Mouse (Mus musculus) kidney, postnatal 0 days (tissue): Measurements from ENCODE around the gene Myf6. TPM values are rescaled to one million over a fixed set of nuclear protein-coding genes. Genes with fewer than 3 reads are reported as not detected.
A peak's percentile ranks its signal among the peaks of the same experiment; 100 is the strongest.

ENCODE experiments used
- ATAC-seq: fragments of 200-750 bp; cut with Nextera tagmentation; replicated peaks from 2 replicates; pipeline ENCODE4 v1.8.0; 2017; ENCODE audit warnings: low read depth, moderate number of reproducible peaks, moderate TSS enrichment, moderate library complexity; ENCODE audit not compliant: low FRiP score
- DNase-seq: peaks from one replicate; pipeline ENCODE4 v3.0.0-alpha.2; 2016; ENCODE audit warnings: low spot score
- H3K27ac ChIP-seq: fragments of 300-500 bp; sonication (generic); 2 replicates; pipeline ENCODE4 v1.5.1; 2014; ENCODE audit warnings: mild to moderate bottlenecking
- H3K27me3 ChIP-seq: fragments of 300-500 bp; sonication (generic); 2 replicates; pipeline ENCODE4 v1.6.1; 2014; ENCODE audit warnings: low read length, mixed read lengths; ENCODE audit not compliant: insufficient read depth
- H3K36me3 ChIP-seq: fragments of 300-500 bp; sonication (generic); 2 replicates; pipeline ENCODE4 v1.6.1; 2014; ENCODE audit warnings: low read length, mixed read lengths; ENCODE audit not compliant: insufficient read depth
- H3K4me1 ChIP-seq: fragments of 300-500 bp; sonication (generic); replicated peaks from 2 replicates; pipeline ENCODE4 v1.6.1; 2014; ENCODE audit warnings: antibody characterized with exemption, low read length, mixed read lengths; ENCODE audit not compliant: insufficient read depth
- H3K4me2 ChIP-seq: fragments of 300-500 bp; sonication (generic); 2 replicates; pipeline ENCODE4 v1.6.1; 2014; ENCODE audit warnings: mild to moderate bottlenecking, low read length, moderate library complexity, mixed read lengths
- H3K4me3 ChIP-seq: fragments of 300-500 bp; sonication (generic); replicated peaks from 2 replicates; pipeline ENCODE4 v1.5.1; 2014; ENCODE audit warnings: low read depth, low read length
- H3K9ac ChIP-seq: fragments of 300-500 bp; sonication (generic); 2 replicates; pipeline ENCODE4 v1.6.1; 2014; ENCODE audit warnings: low read depth, low read length
- H3K9me3 ChIP-seq: fragments of 300-500 bp; sonication (generic); replicated peaks from 2 replicates; pipeline ENCODE4 v1.6.1; 2016; ENCODE audit warnings: low read length, inconsistent platforms, mixed read lengths
- CTCF ChIP-seq: IDR thresholded peaks from 2 replicates; pipeline ENCODE4 v1.5.1; 2016; ENCODE audit warnings: antibody characterized with exemption, low read depth, mild to moderate bottlenecking, moderate library complexity
- WGBS: fragments of 180-500 bp; shearing (Covaris S2); extraction: QIAGEN DNeasy Blood & Tissue Kit; methylation state at CpG from one replicate; pipeline ENCODE4 v1.1.7; 2014; 5-methylcytosine and 5-hydroxymethylcytosine counted together
- polyA plus RNA-seq: library from polyadenylated mRNA; unstranded; fragments of >200 nt; fragmentation: Nextera tagmentation; extraction: Ambion mirVana; gene quantifications from 2 replicates; pipeline ENCODE4 v1.2.1, GENCODE M21; 2015

The Myf6 gene
- polyA plus RNA-seq, 1 experiment from 2014 or later: not detected

- H3K9ac ChIP-seq: no peak overlapping the region
- H3K36me3 ChIP-seq: no peaks in the 10 kb centered on the region
- peak; percentile 29 for DNase-seq
- 66% methylated on average over 4 of the region's 4 CpGs for WGBS
- H3K4me3 ChIP-seq: no peak overlapping the region
- H3K27ac ChIP-seq: no peak overlapping the region
- no peak for TF ChIP-seq CTCF
- no peak overlapping the region for H3K4me2 ChIP-seq
- H3K27me3 ChIP-seq: no peaks in the 10 kb centered on the region
- no peaks in the 10 kb centered on the region for H3K9me3 ChIP-seq
- no peak for ATAC-seq
- no peaks in the 10 kb centered on the region for H3K4me1 ChIP-seq
Measured at GRCm38 (mm10) chr10:107503430-107503829, 8.9 kb upstream of the Myf6 start.

- no peak for TF ChIP-seq CTCF
- no peak for DNase-seq
- Histone ChIP-seq H3K27ac (no peak overlapping the region), H3K4me1 (no peaks in the 10 kb centered on the region), H3K27me3 (no peaks in the 10 kb centered on the region), H3K4me2 (no peak overlapping the region), H3K4me3 (no peak overlapping the region), H3K9ac (no peak overlapping the region), H3K9me3 (no peaks in the 10 kb centered on the region), H3K36me3 (no peaks in the 10 kb centered on the region)
- ATAC-seq: no peak
- WGBS: 84% methylated on average over 7 of the region's 7 CpGs
Measured at GRCm38 (mm10) chr10:107502193-107502592, 7.7 kb upstream of the Myf6 start.

- H3K4me2 ChIP-seq: no peak overlapping the region
- ATAC-seq (no peak), DNase-seq (no peak)
- 0 out of 2 replicates have a peak, but pooled peaks cover under 1% of the 10 kb centered on the region for H3K27me3 ChIP-seq
- TF ChIP-seq CTCF: no peak
- no peaks in the 10 kb centered on the region for H3K9me3 ChIP-seq
- H3K27ac ChIP-seq: no peak overlapping the region
- no peak overlapping the region for H3K9ac ChIP-seq
- no peaks in the 10 kb centered on the region for H3K36me3 ChIP-seq
- 82% methylated on average over 7 of the region's 7 CpGs for WGBS
- H3K4me3 ChIP-seq: no peak overlapping the region
- no peaks in the 10 kb centered on the region for H3K4me1 ChIP-seq
Measured at GRCm38 (mm10) chr10:107499656-107500055, 5.1 kb upstream of the Myf6 start.

GRCm38 (mm10) chr10:107496402-107496801, 1.9 kb upstream of the Myf6 start:
- no peaks in the 10 kb centered on the region for H3K9me3 ChIP-seq
- ATAC-seq: no peak
- 0 out of 2 replicates have a peak, but pooled peaks cover 5% of the 10 kb centered on the region for H3K27me3 ChIP-seq
- no peak for TF ChIP-seq CTCF
- H3K4me3 ChIP-seq: no peak overlapping the region
- no peaks in the 10 kb centered on the region for H3K36me3 ChIP-seq
- H3K27ac ChIP-seq: no peak overlapping the region
- 87% methylated on average over 1 of the region's 1 CpGs for WGBS
- no peak overlapping the region for H3K9ac ChIP-seq
- no peaks in the 10 kb centered on the region for H3K4me1 ChIP-seq
- no peak for DNase-seq
- no peak overlapping the region for H3K4me2 ChIP-seq

GRCm38 (mm10) chr10:107493580-107494474, 710 bp downstream of the Myf6 start:
- no peaks in the 10 kb centered on the region for H3K4me1 ChIP-seq
- H3K27me3 ChIP-seq: 0 out of 2 replicates have a peak, but pooled peaks cover 5% of the 10 kb centered on the region
- TF ChIP-seq CTCF: no peak
- no peak overlapping the region for H3K9ac ChIP-seq
- peak overlapping the region; percentile 50 for H3K4me2 ChIP-seq
- no peak overlapping the region for H3K27ac ChIP-seq
- no peaks in the 10 kb centered on the region for H3K9me3 ChIP-seq
- no peaks in the 10 kb centered on the region for H3K36me3 ChIP-seq
- 40% methylated on average over 20 of the region's 20 CpGs for WGBS
- ATAC-seq (no peak), DNase-seq (no peak)
- 0 out of 2 replicates have a peak overlapping the region, but pooled peaks have one; percentile 12 for H3K4me3 ChIP-seq

GRCm38 (mm10) chr10:107492867-107493579, 1.5 kb downstream of the Myf6 start:
- H3K4me3 ChIP-seq: peak overlapping the region; percentile 12; the same call in 1 of the 2 replicates
- DNase-seq: no peak
- no peaks in the 10 kb centered on the region for H3K4me1 ChIP-seq
- H3K27ac ChIP-seq: no peak overlapping the region
- no peaks in the 10 kb centered on the region for H3K36me3 ChIP-seq
- H3K27me3 ChIP-seq: 0 out of 2 replicates have a peak, but pooled peaks cover 5% of the 10 kb centered on the region
- TF ChIP-seq CTCF: no peak
- no peak for ATAC-seq
- no peaks in the 10 kb centered on the region for H3K9me3 ChIP-seq
- 42% methylated on average over 18 of the region's 18 CpGs for WGBS
- no peak overlapping the region for H3K9ac ChIP-seq
- peak overlapping the region; percentile 50 for H3K4me2 ChIP-seq
